Mouse (Mus musculus): Measurements from ENCODE around the gene Pdhx.

Gene Pdhx

GRCm38 (mm10) chr2:102993841-102994607, 79.3 kb downstream of the Pdhx start:
- in situ Hi-C loops (cut with MboI; ENCODE audit: low sequenced_read_pairs): no loop called here

GRCm38 (mm10) chr2:102992405-102992804, 80.9 kb downstream of the Pdhx start:
- in situ Hi-C loops (cut with MboI; ENCODE audit: low sequenced_read_pairs): no loop called here

- in situ Hi-C loops (cut with MboI; ENCODE audit: low sequenced_read_pairs): no loop called here
Measured at GRCm38 (mm10) chr2:102990301-102990702, 83.0 kb downstream of the Pdhx start.

GRCm38 (mm10) chr2:102989446-102989845, 83.9 kb downstream of the Pdhx start:
- in situ Hi-C loops (cut with MboI; ENCODE audit: low sequenced_read_pairs): no loop called here

- in situ Hi-C loops (cut with MboI; ENCODE audit: low sequenced_read_pairs): no loop called here
Measured at GRCm38 (mm10) chr2:102987708-102988010, 85.7 kb downstream of the Pdhx start.

- in situ Hi-C loops (cut with MboI; ENCODE audit: low sequenced_read_pairs): no loop called here
Measured at GRCm38 (mm10) chr2:102986964-102987707, 86.2 kb downstream of the Pdhx start.

GRCm38 (mm10) chr2:102986424-102986823, 86.9 kb downstream of the Pdhx start:
- in situ Hi-C loops (cut with MboI; ENCODE audit: low sequenced_read_pairs): no loop called here

GRCm38 (mm10) chr2:102982822-102983221, 90.5 kb downstream of the Pdhx start:
- in situ Hi-C loops (cut with MboI; ENCODE audit: low sequenced_read_pairs): no loop called here

GRCm38 (mm10) chr2:102981446-102982314, 91.6 kb downstream of the Pdhx start:
- in situ Hi-C loops (cut with MboI; ENCODE audit: low sequenced_read_pairs): no loop called here

- in situ Hi-C loops (cut with MboI; ENCODE audit: low sequenced_read_pairs): no loop called here
Measured at GRCm38 (mm10) chr2:102980870-102981269, 92.4 kb downstream of the Pdhx start.

GRCm38 (mm10) chr2:102979519-102979918, 93.8 kb downstream of the Pdhx start:
- in situ Hi-C loops (cut with MboI; ENCODE audit: low sequenced_read_pairs): no loop called here

GRCm38 (mm10) chr2:102979112-102979511, 94.2 kb downstream of the Pdhx start:
- in situ Hi-C loops (cut with MboI; ENCODE audit: low sequenced_read_pairs): no loop called here

GRCm38 (mm10) chr2:102975358-102975945, 97.9 kb downstream of the Pdhx start:
- in situ Hi-C loops (cut with MboI; ENCODE audit: low sequenced_read_pairs): no loop called here

GRCm38 (mm10) chr2:102973115-102973514, 100.2 kb downstream of the Pdhx start:
- in situ Hi-C loops (cut with MboI; ENCODE audit: low sequenced_read_pairs): no loop called here

- in situ Hi-C loops (cut with MboI; ENCODE audit: low sequenced_read_pairs): no loop called here
Measured at GRCm38 (mm10) chr2:102972575-102972974, 100.7 kb downstream of the Pdhx start.

GRCm38 (mm10) chr2:102971951-102972350, 101.4 kb downstream of the Pdhx start:
- in situ Hi-C loops (cut with MboI; ENCODE audit: low sequenced_read_pairs): no loop called here
